Mouse (Mus musculus): ENCODE results near the gene Rnf145.

GRCm38 (mm10) chr11:44476445-44476844, 42.3 kb upstream of the Rnf145 start:
- TF ChIP-seq GATA1 (IDR thresholded peaks at IDR 0.05; ENCODE audit: low read length): no peak
- TF ChIP-seq TAL1 (IDR thresholded peaks at IDR 0.05; ENCODE audit: low read length): no peak
